Mouse (Mus musculus): ENCODE measurements around the gene Ada. TPM values are rescaled to one million over a fixed set of nuclear protein-coding genes. Genes with fewer than 3 reads are reported as not detected.
"Not testable (repeated sequence)": the region's sequence is repeated elsewhere in the genome, so short reads cannot be mapped to it uniquely, and the experiment has no call there.

The Ada gene
- polyA plus RNA-seq, 1 experiment from 2014 or later: 4.4 TPM

GRCm38 (mm10) chr2:163697764-163698480 is 52.1 kb downstream of the Ada start:
- Histone ChIP-seq H3K4me1 (ENCODE audit: control insufficient read depth, insufficient read depth, low read length) (peaks cover 3% of the 10 kb centered on the region), H3K4me2 (ENCODE audit: low read length) (no peak overlapping the region), H3K36me3 (ENCODE audit: control insufficient read depth, insufficient read depth, low read length) (no peaks in the 10 kb centered on the region), H3K9me3 (replicated peaks; ENCODE audit: control insufficient read depth, low read length, poor library complexity, severe bottlenecking) (no peaks in the 10 kb centered on the region), H3K27me3 (ENCODE audit: control insufficient read depth, insufficient read depth, low read depth, low read length) (no peaks in the 10 kb centered on the region), H3K27ac (ENCODE audit: low read length) (no peak overlapping the region), H3K9ac (ENCODE audit: low read depth, low read length) (no peak overlapping the region), H3K4me3 (ENCODE audit: low read depth, low read length) (no peak overlapping the region)
- no peak for ATAC-seq
- 63% methylated on average over 13 of the region's 16 CpGs for WGBS

GRCm38 (mm10) chr2:163696763-163697162 is 53.3 kb downstream of the Ada start:
- Histone ChIP-seq H3K9ac (ENCODE audit: low read depth, low read length) (no peak overlapping the region), H3K4me3 (ENCODE audit: low read depth, low read length) (no peak overlapping the region), H3K27me3 (ENCODE audit: control insufficient read depth, insufficient read depth, low read depth, low read length) (no peaks in the 10 kb centered on the region), H3K4me1 (ENCODE audit: control insufficient read depth, insufficient read depth, low read length) (peaks cover 3% of the 10 kb centered on the region), H3K36me3 (ENCODE audit: control insufficient read depth, insufficient read depth, low read length) (no peaks in the 10 kb centered on the region), H3K27ac (ENCODE audit: low read length) (no peak overlapping the region), H3K9me3 (replicated peaks; ENCODE audit: control insufficient read depth, low read length, poor library complexity, severe bottlenecking) (no peaks in the 10 kb centered on the region), H3K4me2 (ENCODE audit: low read length) (no peak overlapping the region)
- WGBS: 23% methylated on average over 2 of the region's 2 CpGs
- no peak for ATAC-seq

- peaks cover 8% of the 10 kb centered on the region for H3K4me1 ChIP-seq (ENCODE audit: control insufficient read depth, insufficient read depth, low read length)
- ATAC-seq: no peak
- H3K9ac ChIP-seq (ENCODE audit: low read depth, low read length): no peak overlapping the region
- H3K4me3 ChIP-seq (ENCODE audit: low read depth, low read length): no peak overlapping the region
- 77% methylated on average over 9 of the region's 9 CpGs for WGBS
- H3K9me3 ChIP-seq (replicated peaks; ENCODE audit: control insufficient read depth, low read length, poor library complexity, severe bottlenecking): no peaks in the 10 kb centered on the region
- H3K4me2 ChIP-seq (ENCODE audit: low read length): no peak overlapping the region
- no peaks in the 10 kb centered on the region for H3K36me3 ChIP-seq (ENCODE audit: control insufficient read depth, insufficient read depth, low read length)
- no peak overlapping the region; the same call in 1 of the 2 replicates for H3K27ac ChIP-seq (ENCODE audit: low read length)
- no peaks in the 10 kb centered on the region for H3K27me3 ChIP-seq (ENCODE audit: control insufficient read depth, insufficient read depth, low read depth, low read length)
Observed at GRCm38 (mm10) chr2:163693716-163694314, 56.2 kb downstream of the Ada start.

GRCm38 (mm10) chr2:163692873-163693612 is 57.0 kb downstream of the Ada start:
- 89% methylated on average over 3 of the region's 3 CpGs for WGBS
- no peaks in the 10 kb centered on the region for H3K36me3 ChIP-seq (ENCODE audit: control insufficient read depth, insufficient read depth, low read length)

GRCm38 (mm10) chr2:163691846-163692605 is 58.0 kb downstream of the Ada start:
- Histone ChIP-seq H3K4me3 (ENCODE audit: low read depth, low read length) (no peak overlapping the region), H3K9me3 (replicated peaks; ENCODE audit: control insufficient read depth, low read length, poor library complexity, severe bottlenecking) (no peaks in the 10 kb centered on the region), H3K27ac (ENCODE audit: low read length) (no peak overlapping the region), H3K4me1 (ENCODE audit: control insufficient read depth, insufficient read depth, low read length) (peaks cover 8% of the 10 kb centered on the region; the same call in 1 of the 2 replicates), H3K27me3 (ENCODE audit: control insufficient read depth, insufficient read depth, low read depth, low read length) (no peaks in the 10 kb centered on the region), H3K9ac (ENCODE audit: low read depth, low read length) (no peak overlapping the region), H3K4me2 (ENCODE audit: low read length) (no peak overlapping the region), H3K36me3 (ENCODE audit: control insufficient read depth, insufficient read depth, low read length) (no peaks in the 10 kb centered on the region)
- WGBS: 97% methylated on average over 6 of the region's 6 CpGs
- ATAC-seq: no peak

More at GRCm38 (mm10) chr2:163692873-163693612, 57.0 kb downstream of the Ada start:
- H3K4me2 ChIP-seq (ENCODE audit: low read length): no peak overlapping the region
- H3K9ac ChIP-seq (ENCODE audit: low read depth, low read length): no peak overlapping the region
- no peaks in the 10 kb centered on the region for H3K27me3 ChIP-seq (ENCODE audit: control insufficient read depth, insufficient read depth, low read depth, low read length)
- ATAC-seq: no peak
- no peak overlapping the region for H3K4me3 ChIP-seq (ENCODE audit: low read depth, low read length)
- H3K9me3 ChIP-seq (replicated peaks; ENCODE audit: control insufficient read depth, low read length, poor library complexity, severe bottlenecking): no peaks in the 10 kb centered on the region
- H3K4me1 ChIP-seq (ENCODE audit: control insufficient read depth, insufficient read depth, low read length): peaks cover 8% of the 10 kb centered on the region
- H3K27ac ChIP-seq (ENCODE audit: low read length): no peak overlapping the region

GRCm38 (mm10) chr2:163690409-163691304 is 59.4 kb downstream of the Ada start:
- Histone ChIP-seq H3K9ac (ENCODE audit: low read depth, low read length) (no peak overlapping the region), H3K27ac (ENCODE audit: low read length) (no peak overlapping the region)
- ATAC-seq: 0 out of 2 replicates have a peak, but pooled peaks have one; percentile 11

GRCm38 (mm10) chr2:163689771-163690170 is 60.3 kb downstream of the Ada start:
- Histone ChIP-seq H3K27me3 (ENCODE audit: control insufficient read depth, insufficient read depth, low read depth, low read length) (no peaks in the 10 kb centered on the region), H3K4me3 (ENCODE audit: low read depth, low read length) (no peak overlapping the region), H3K4me1 (ENCODE audit: control insufficient read depth, insufficient read depth, low read length) (peaks cover 17% of the 10 kb centered on the region), H3K27ac (ENCODE audit: low read length) (no peak overlapping the region), H3K9me3 (replicated peaks; ENCODE audit: control insufficient read depth, low read length, poor library complexity, severe bottlenecking) (no peaks in the 10 kb centered on the region), H3K4me2 (ENCODE audit: low read length) (no peak overlapping the region), H3K9ac (ENCODE audit: low read depth, low read length) (no peak overlapping the region), H3K36me3 (ENCODE audit: control insufficient read depth, insufficient read depth, low read length) (no peaks in the 10 kb centered on the region)
- ATAC-seq: no peak
- 80% methylated on average over 3 of the region's 3 CpGs for WGBS

More at GRCm38 (mm10) chr2:163690409-163691304, 59.4 kb downstream of the Ada start:
- Histone ChIP-seq H3K27me3 (ENCODE audit: control insufficient read depth, insufficient read depth, low read depth, low read length) (no peaks in the 10 kb centered on the region), H3K4me3 (ENCODE audit: low read depth, low read length) (no peak overlapping the region), H3K36me3 (ENCODE audit: control insufficient read depth, insufficient read depth, low read length) (no peaks in the 10 kb centered on the region), H3K4me2 (ENCODE audit: low read length) (no peak overlapping the region), H3K4me1 (ENCODE audit: control insufficient read depth, insufficient read depth, low read length) (peaks cover 12% of the 10 kb centered on the region), H3K9me3 (replicated peaks; ENCODE audit: control insufficient read depth, low read length, poor library complexity, severe bottlenecking) (no peaks in the 10 kb centered on the region)
- 55% methylated on average over 8 of the region's 8 CpGs for WGBS

- not testable (repeated sequence) for H3K4me2 ChIP-seq (ENCODE audit: low read length); H3K27me3 ChIP-seq (ENCODE audit: control insufficient read depth, insufficient read depth, low read depth, low read length); H3K9me3 ChIP-seq (replicated peaks; ENCODE audit: control insufficient read depth, low read length, poor library complexity, severe bottlenecking); H3K27ac ChIP-seq (ENCODE audit: low read length); H3K36me3 ChIP-seq (ENCODE audit: control insufficient read depth, insufficient read depth, low read length); H3K4me3 ChIP-seq (ENCODE audit: low read depth, low read length); H3K9ac ChIP-seq (ENCODE audit: low read depth, low read length); ATAC-seq
- H3K4me1 ChIP-seq (ENCODE audit: control insufficient read depth, insufficient read depth, low read length): peaks cover 17% of the 10 kb centered on the region
- 100% methylated on average over 1 of the region's 1 CpGs for WGBS
Observed at GRCm38 (mm10) chr2:163688377-163688776, 61.7 kb downstream of the Ada start.

Data from midbrain, embryonic 16.5 days (tissue).